Comparison of ENCODE assay signal across 35 mouse cellular contexts in the genomic region with DNA sequence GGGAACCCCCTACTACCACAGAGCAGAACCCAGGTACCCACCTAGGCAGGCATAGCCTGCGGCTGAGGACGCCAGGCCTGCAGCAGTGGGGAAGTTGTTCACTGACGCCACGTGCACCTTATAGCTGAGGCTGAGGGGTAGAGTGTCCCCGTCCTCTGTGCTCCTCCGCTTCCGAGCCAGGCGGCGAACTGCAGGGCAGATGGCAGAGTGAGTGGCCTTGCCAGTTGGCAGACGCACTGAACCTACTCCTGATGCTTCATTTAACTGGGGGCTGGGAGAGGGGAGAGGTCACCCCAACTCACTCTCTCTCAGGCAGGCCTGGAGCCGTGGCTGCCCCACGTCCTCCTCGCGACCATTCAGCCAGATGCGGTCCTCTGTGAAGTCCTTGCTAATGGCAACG. TPM values are rescaled to one million over a fixed set of nuclear protein-coding genes. Genes with fewer than 3 reads are reported as not detected.
DNase-seq lines count a peak whose midpoint lies in the region; ATAC-seq and TF ChIP-seq lines count a peak whose summit lies in the region.
"Had no signal": no experiment of that assay in that cellular context is flagged by ENCODE, and none has a peak within 500 bp of the region (broad histone marks: within the 10 kb centered on the region; RNA-seq: fewer than 3 reads in every experiment).

No protein-coding gene starts in this region.

- H3K27ac ChIP-seq in hindbrain, postnatal 0 days, result no peak overlapping the region
- no peak overlapping the region for H3K27ac ChIP-seq in hindbrain, embryonic 12.5 days
- no peak overlapping the region for H3K27ac ChIP-seq in ES-E14 (ENCODE audit: insufficient read depth, low read depth, low read length, poor library complexity, severe bottlenecking)
- peak overlapping the region; percentile 26 for H3K27ac ChIP-seq in cerebellum, adult 2 months (ENCODE audit: insufficient read depth, low read length)
- H3K27ac ChIP-seq: forebrain, embryonic 12.5 days; heart, embryonic 10.5 days; hindbrain, embryonic 13.5 days; liver, embryonic 13.5 days; macrophage; midbrain, embryonic 10.5 days; neural tube, embryonic 12.5 days had no signal

- no peak for TF ChIP-seq POLR2A in cerebellum, adult 2 months (IDR thresholded peaks at IDR 0.05; ENCODE audit: borderline replicate concordance, insufficient read depth, low read length)

- H3K4me1 ChIP-seq in hindbrain, postnatal 0 days (ENCODE audit: insufficient read depth, low read length), result no peaks in the 10 kb centered on the region
- H3K4me1 ChIP-seq in hindbrain, embryonic 12.5 days, result peaks cover 16% of the 10 kb centered on the region
- peaks cover 0 to 17% of the 10 kb centered on the region in 2 experiments; a peak in 2 of 4 replicates for H3K4me1 ChIP-seq in ES-E14 (ENCODE audit: control insufficient read depth in 2 of 2, insufficient read depth in 2 of 2, low read length in 2 of 2, poor library complexity in 1 of 2)
- H3K4me1 ChIP-seq in cerebellum, adult 2 months (ENCODE audit: control insufficient read depth, insufficient read depth, low read length), result peaks cover 30% of the 10 kb centered on the region

- peak; percentile 22 for DNase-seq in hindbrain, postnatal 0 days (ENCODE audit: low spot score)
- DNase-seq in ES-E14 (ENCODE audit: low read depth, low spot score), result no peak
- peak; percentile 83 to 85 for DNase-seq in cerebellum, adult 2 months
- DNase-seq in cerebellum, postnatal 14 days, result peak; percentile 83 to 88
- DNase-seq in right cerebral cortex, adult 18-20 months, result no peak
- DNase-seq in urinary bladder, postnatal 10 days (ENCODE audit: low spot score), result no peak
- DNase-seq: adrenal gland, postnatal 10 days; forebrain, postnatal 0 days; gastrocnemius, postnatal 10 days; heart, postnatal 36 days; kidney, adult 9 months; kidney, postnatal 10 days; liver, embryonic 13.5 days; lung, adult 18-20 months; lung, postnatal 10 days; thymus, adult 2 months; thymus, postnatal 36 days had no signal

- WGBS in hindbrain, postnatal 0 days, result 75% methylated on average over 16 of the region's 16 CpGs
- 96% methylated on average over 16 of the region's 16 CpGs for WGBS in hindbrain, embryonic 12.5 days
- WGBS in cerebellum, adult 2 months, result 19% methylated on average over 16 of the region's 16 CpGs

- H3K4me3 ChIP-seq in hindbrain, postnatal 0 days (ENCODE audit: low read length), result no peak overlapping the region
- H3K4me3 ChIP-seq in hindbrain, embryonic 12.5 days, result no peak overlapping the region
- H3K4me3 ChIP-seq in ES-E14 (ENCODE audit: insufficient read depth in 1 of 2, low read depth in 1 of 2, low read length in 2 of 2, poor library complexity in 1 of 2, severe bottlenecking in 1 of 2), result no peak overlapping the region
- no peak overlapping the region for H3K4me3 ChIP-seq in cerebellum, adult 2 months (replicated peaks; ENCODE audit: insufficient read depth, low read depth, low read length)
- H3K4me3 ChIP-seq: erythroblast, embryonic 14.5 days; forebrain, embryonic 12.5 days; heart, embryonic 10.5 days; hindbrain, embryonic 13.5 days; liver, embryonic 13.5 days; midbrain, embryonic 10.5 days; myocyte had no signal

- peaks cover 27% of the 10 kb centered on the region; the same call in 1 of the 2 replicates for H3K36me3 ChIP-seq in hindbrain, postnatal 0 days (ENCODE audit: insufficient read depth, low read length)
- peaks cover 51% of the 10 kb centered on the region for H3K36me3 ChIP-seq in hindbrain, embryonic 12.5 days
- H3K36me3 ChIP-seq in ES-E14 (ENCODE audit: control insufficient read depth, insufficient read depth, low read length, poor library complexity, severe bottlenecking), result peaks cover 26% of the 10 kb centered on the region; the same call in 1 of the 2 replicates

- TF ChIP-seq CTCF in hindbrain, postnatal 0 days (IDR thresholded peaks at IDR 0.05; ENCODE audit: low read depth), result no peak
- no peak for TF ChIP-seq CTCF in cerebellum, adult 2 months (IDR thresholded peaks at IDR 0.05; ENCODE audit: borderline replicate concordance, insufficient read depth, low read depth, low read length)

- no peak for ATAC-seq in hindbrain, postnatal 0 days
- ATAC-seq in hindbrain, embryonic 12.5 days (ENCODE audit: low FRiP score), result no peak
- ATAC-seq: forebrain, postnatal 0 days; intestine, postnatal 0 days; midbrain, embryonic 16.5 days; Patski had no signal

- no peak overlapping the region for H3K9ac ChIP-seq in hindbrain, postnatal 0 days (replicated peaks; ENCODE audit: low read length)
- no peak overlapping the region for H3K9ac ChIP-seq in hindbrain, embryonic 12.5 days
- H3K9ac ChIP-seq in ES-E14 (ENCODE audit: insufficient read depth, low read depth, low read length, poor library complexity, severe bottlenecking), result 0 out of 2 replicates have a peak overlapping the region, but pooled peaks have one; percentile 8
- H3K9ac ChIP-seq: forebrain, embryonic 12.5 days; forebrain, postnatal 0 days; hindbrain, embryonic 13.5 days; liver, embryonic 13.5 days; neural tube, embryonic 12.5 days had no signal

- in situ Hi-C loops in ES-E14 (cut with MboI; ENCODE audit: low sequenced_read_pairs in 2 of 2, unreplicated experiment in 2 of 2), result no loop called here

- no peak overlapping the region for H3K4me2 ChIP-seq in hindbrain, postnatal 0 days (ENCODE audit: low read depth, low read length)
- H3K4me2 ChIP-seq in hindbrain, embryonic 12.5 days (replicated peaks), result no peak overlapping the region
- H3K4me2 ChIP-seq: forebrain, embryonic 12.5 days; hindbrain, embryonic 13.5 days; liver, embryonic 13.5 days; neural tube, embryonic 12.5 days had no signal

- no peaks in the 10 kb centered on the region for H3K9me3 ChIP-seq in hindbrain, postnatal 0 days (ENCODE audit: low read length)
- 0 out of 2 replicates have a peak, but pooled peaks cover 4% of the 10 kb centered on the region for H3K9me3 ChIP-seq in hindbrain, embryonic 12.5 days (replicated peaks)
- H3K9me3 ChIP-seq in ES-E14 (ENCODE audit: control insufficient read depth, insufficient read depth, low read depth, low read length), result no peaks in the 10 kb centered on the region
- H3K9me3 ChIP-seq: heart, embryonic 10.5 days; hindbrain, embryonic 13.5 days; midbrain, embryonic 10.5 days; neural tube, embryonic 12.5 days had no signal

- H3K27me3 ChIP-seq in hindbrain, postnatal 0 days (ENCODE audit: insufficient read depth, low read length), result no peaks in the 10 kb centered on the region
- no peaks in the 10 kb centered on the region for H3K27me3 ChIP-seq in hindbrain, embryonic 12.5 days
- no peaks in the 10 kb centered on the region for H3K27me3 ChIP-seq in cerebellum, adult 2 months (ENCODE audit: control insufficient read depth, insufficient read depth, low read length)
- H3K27me3 ChIP-seq: forebrain, embryonic 12.5 days; hindbrain, embryonic 13.5 days; liver, embryonic 13.5 days; neural tube, embryonic 12.5 days; Patski had no signal

TF ChIP-seq in ES-E14, 5 proteins besides CTCF, POLR2A, EP300 and RAD21:
- TF ChIP-seq MAFK (IDR thresholded peaks at IDR 0.05; ENCODE audit: insufficient read depth, low read depth, low read length) (no peak), ZC3H11A (IDR thresholded peaks at IDR 0.05; ENCODE audit: borderline replicate concordance, low read depth, low read length) (no peak), ZNF384 (IDR thresholded peaks at IDR 0.05; ENCODE audit: low read depth, low read length) (no peak), CHD2 (IDR thresholded peaks at IDR 0.05; ENCODE audit: low read depth, low read length) (no peak), HCFC1 (IDR thresholded peaks at IDR 0.05; ENCODE audit: borderline replicate concordance, insufficient read depth, low read length) (no peak)

RNA-seq across cellular contexts. Expression of a gene that starts 3.9 kb away (rescaled TPM):
- total RNA-seq in hindbrain, postnatal 0 days (2014; rRNA removed), result 67.1 and 89.6 TPM in 2 replicates
- polyA plus RNA-seq in hindbrain, postnatal 0 days (2015; fragmentation: Nextera tagmentation; extraction: Ambion mirVana), result 55.2 and 55.5 TPM in 2 replicates
- polyA plus RNA-seq in hindbrain, embryonic 12.5 days (2016; fragmentation: Nextera tagmentation; extraction: Ambion mirVana), result 46.9 and 48.4 TPM in 2 replicates
- 30.4 and 35.2 TPM in 2 replicates for total RNA-seq in ES-E14 (2012; rRNA removed)
- polyA plus RNA-seq in cerebellum, adult 2 months (2012; rRNA removed), result 43.6 and 45.2 TPM in 2 replicates

RNA-seq across cellular contexts. Expression of a gene that starts 6.6 kb away (rescaled TPM):
- total RNA-seq in hindbrain, postnatal 0 days (2014; rRNA removed), result 19.6 and 30.6 TPM in 2 replicates
- polyA plus RNA-seq in hindbrain, postnatal 0 days (2015; fragmentation: Nextera tagmentation; extraction: Ambion mirVana), result 44.0 and 46.2 TPM in 2 replicates
- 60.4 and 62.1 TPM in 2 replicates for polyA plus RNA-seq in hindbrain, embryonic 12.5 days (2016; fragmentation: Nextera tagmentation; extraction: Ambion mirVana)
- 78.7 and 107 TPM in 2 replicates for total RNA-seq in ES-E14 (2012; rRNA removed)
- 12.0 and 15.5 TPM in 2 replicates for polyA plus RNA-seq in cerebellum, adult 2 months (2012; rRNA removed)
- polyA plus RNA-seq: myocyte had no signal

RNA-seq across cellular contexts. Expression of a gene that starts 17.5 kb away (rescaled TPM):
- total RNA-seq in hindbrain, postnatal 0 days (2014; rRNA removed), result 0.52 TPM in 1 of 2 replicates, not detected in the other
- 0.21 TPM in 1 of 2 replicates, not detected in the other for polyA plus RNA-seq in hindbrain, postnatal 0 days (2015; fragmentation: Nextera tagmentation; extraction: Ambion mirVana)
- not detected in 2 replicates for polyA plus RNA-seq in hindbrain, embryonic 12.5 days (2016; fragmentation: Nextera tagmentation; extraction: Ambion mirVana)
- total RNA-seq in ES-E14 (2012; rRNA removed), result 0.58 TPM in 1 of 2 replicates, not detected in the other
- polyA plus RNA-seq in cerebellum, adult 2 months (2012; rRNA removed), result 0.27 and 0.49 TPM in 2 replicates
- total RNA-seq: adrenal gland, postnatal 10 days; gastrocnemius, postnatal 10 days; granulocyte monocyte progenitor cell, adult 5-6 weeks; heart, postnatal 36 days; left cerebral cortex, adult 18-20 months; left cerebral cortex, postnatal 14 days; MEL had no signal
- polyA plus RNA-seq: embryonic facial prominence, embryonic 14.5 days; erythroblast, embryonic 14.5 days; forebrain, embryonic 12.5 days; forebrain, postnatal 0 days; heart, embryonic 10.5 days; hindbrain, embryonic 13.5 days; intestine, postnatal 0 days; liver, embryonic 13.5 days; macrophage; midbrain, embryonic 10.5 days; midbrain, embryonic 16.5 days; myocyte; neural tube, embryonic 12.5 days had no signal

RNA-seq across cellular contexts. Expression of a gene that starts 21.2 kb away (rescaled TPM):
- total RNA-seq in hindbrain, postnatal 0 days (2014; rRNA removed), result not detected in 2 replicates
- polyA plus RNA-seq in hindbrain, postnatal 0 days (2015; fragmentation: Nextera tagmentation; extraction: Ambion mirVana), result not detected in 2 replicates
- not detected in 2 replicates for polyA plus RNA-seq in hindbrain, embryonic 12.5 days (2016; fragmentation: Nextera tagmentation; extraction: Ambion mirVana)
- total RNA-seq in ES-E14 (2012; rRNA removed), result 4.2 and 8.2 TPM in 2 replicates
- 0.13 TPM in 1 of 2 replicates, not detected in the other for polyA plus RNA-seq in cerebellum, adult 2 months (2012; rRNA removed)
- total RNA-seq: common myeloid progenitor, adult 5-6 weeks; forebrain, postnatal 0 days; granulocyte monocyte progenitor cell, adult 5-6 weeks; left cerebral cortex, postnatal 14 days; MEL had no signal
- polyA plus RNA-seq: erythroblast, embryonic 14.5 days; forebrain, embryonic 12.5 days; forebrain, postnatal 0 days; hindbrain, embryonic 13.5 days; macrophage; midbrain, embryonic 10.5 days; midbrain, embryonic 16.5 days; neural tube, embryonic 12.5 days had no signal

RNA-seq across cellular contexts. Expression of a gene that starts 36.5 kb away (rescaled TPM):
- total RNA-seq in hindbrain, postnatal 0 days (2014; rRNA removed), result 37.4 and 48.8 TPM in 2 replicates
- 22.6 and 27.0 TPM in 2 replicates for polyA plus RNA-seq in hindbrain, postnatal 0 days (2015; fragmentation: Nextera tagmentation; extraction: Ambion mirVana)
- 35.3 and 39.2 TPM in 2 replicates for polyA plus RNA-seq in hindbrain, embryonic 12.5 days (2016; fragmentation: Nextera tagmentation; extraction: Ambion mirVana)
- total RNA-seq in ES-E14 (2012; rRNA removed), result 10.8 and 15.0 TPM in 2 replicates
- polyA plus RNA-seq in cerebellum, adult 2 months (2012; rRNA removed), result 65.9 and 69.4 TPM in 2 replicates

Comparison
In these comparisons a context has a peak if more than half of its experiments do, and no peak if none do; other contexts are left out.
1. DNase-seq: peak in hindbrain, postnatal 0 days (single experiment), cerebellum, adult 2 months (2 of 2) and cerebellum, postnatal 14 days (2 of 2); none in ES-E14 (single experiment), right cerebral cortex, adult 18-20 months (single experiment) and urinary bladder, postnatal 10 days (single experiment).